ENCODE assay signal across 14 mouse cellular contexts in genomic region chr13:111394341-111394740, GRCm38 (mm10).
DNase-seq lines count a peak whose midpoint lies in the region; ATAC-seq and TF ChIP-seq lines count a peak whose summit lies in the region.
"Had no signal": no experiment of that assay in that cellular context is flagged by ENCODE, and none has a peak within 500 bp of the region (broad histone marks: within the 10 kb centered on the region; RNA-seq: fewer than 3 reads in every experiment).

No protein-coding gene starts in this region.

- TF ChIP-seq CTCF in brain, embryonic 14.5 days (IDR thresholded peaks at IDR 0.05; ENCODE audit: borderline replicate concordance, extremely low read depth, insufficient read depth, insufficient read length), result no peak

- ATAC-seq in intestine, embryonic 15.5 days, result peak; percentile 21; the same call in 1 of the 2 replicates
- no peak for ATAC-seq in erythroblast, adult 5-6 weeks (replicated peaks; ENCODE audit: low FRiP score, poor library complexity, severe bottlenecking)
- no peak for ATAC-seq in megakaryocyte progenitor cell, adult 5-6 weeks (replicated peaks; ENCODE audit: poor library complexity)
- ATAC-seq: CD4-positive, CD25-positive, alpha-beta regulatory T cell, adult 4 months; midbrain, embryonic 15.5 days had no signal

- no peak for TF ChIP-seq POLR2A in brain, embryonic 14.5 days (IDR thresholded peaks at IDR 0.05; ENCODE audit: borderline replicate concordance, extremely low read depth, insufficient read depth, insufficient read length, poor library complexity, severe bottlenecking)

- peak; percentile 37 for DNase-seq in layer of hippocampus, adult 11-12 months (ENCODE audit: low spot score)
- DNase-seq in layer of hippocampus, adult 9-11 months, result no peak
- DNase-seq in brain, embryonic 14.5 days (ENCODE audit: low read depth), result peak; percentile 35
- DNase-seq in right cerebral cortex, adult 2 months (ENCODE audit: low spot score in 2 of 2), result peak; percentile 62 to 68
- DNase-seq in spleen, adult 18-20 months, result no peak
- DNase-seq: kidney, postnatal 4 days had no signal

- no peak overlapping the region for H3K4me3 ChIP-seq in intestine, embryonic 15.5 days (replicated peaks)
- H3K4me3 ChIP-seq: embryonic facial prominence, embryonic 13.5 days; forebrain, embryonic 12.5 days; limb, embryonic 15.5 days; midbrain, embryonic 15.5 days had no signal

- H3K9me3 ChIP-seq in intestine, embryonic 15.5 days, result no peaks in the 10 kb centered on the region
- H3K9me3 ChIP-seq: embryonic facial prominence, embryonic 13.5 days; forebrain, embryonic 12.5 days; limb, embryonic 15.5 days; midbrain, embryonic 15.5 days had no signal

- H3K4me2 ChIP-seq in intestine, embryonic 15.5 days (replicated peaks), result no peak overlapping the region
- H3K4me2 ChIP-seq: embryonic facial prominence, embryonic 13.5 days; forebrain, embryonic 12.5 days; limb, embryonic 15.5 days; midbrain, embryonic 15.5 days had no signal

- H3K9ac ChIP-seq in intestine, embryonic 15.5 days, result no peak overlapping the region
- H3K9ac ChIP-seq: embryonic facial prominence, embryonic 13.5 days; forebrain, embryonic 12.5 days; limb, embryonic 15.5 days; midbrain, embryonic 15.5 days had no signal

- 72% methylated on average over 8 of the region's 8 CpGs for WGBS in intestine, embryonic 15.5 days

- peaks cover 10% of the 10 kb centered on the region for H3K4me1 ChIP-seq in intestine, embryonic 15.5 days (replicated peaks)

- H3K27ac ChIP-seq in intestine, embryonic 15.5 days, result peak overlapping the region; percentile 58; the same call in 1 of the 2 replicates
- H3K27ac ChIP-seq: embryonic facial prominence, embryonic 13.5 days; forebrain, embryonic 12.5 days; limb, embryonic 15.5 days; midbrain, embryonic 15.5 days had no signal

- no peaks in the 10 kb centered on the region for H3K27me3 ChIP-seq in intestine, embryonic 15.5 days (replicated peaks)
- H3K27me3 ChIP-seq: embryonic facial prominence, embryonic 13.5 days; forebrain, embryonic 12.5 days; limb, embryonic 15.5 days; midbrain, embryonic 15.5 days had no signal

- no peaks in the 10 kb centered on the region for H3K36me3 ChIP-seq in intestine, embryonic 15.5 days
- H3K36me3 ChIP-seq: embryonic facial prominence, embryonic 13.5 days; forebrain, embryonic 12.5 days; limb, embryonic 15.5 days; midbrain, embryonic 15.5 days had no signal

Comparison
In these comparisons a context has a peak if more than half of its experiments do, and no peak if none do; other contexts are left out.
1. DNase-seq: peak in layer of hippocampus, adult 11-12 months (single experiment), brain, embryonic 14.5 days (single experiment) and right cerebral cortex, adult 2 months (2 of 2); none in layer of hippocampus, adult 9-11 months (single experiment) and spleen, adult 18-20 months (0 of 2).